Mouse (Mus musculus) heart, embryonic 14.5 days (tissue): ENCODE data around the gene Dll4. TPM values are rescaled to one million over a fixed set of nuclear protein-coding genes. Genes with fewer than 3 reads are reported as not detected.

ENCODE experiments used
- ATAC-seq: fragments of 200-750 bp; cut with Nextera tagmentation; 2 replicates; pipeline ENCODE4 v1.8.0; 2017; ENCODE audit warnings: low read depth, moderate TSS enrichment; ENCODE audit not compliant: insufficient number of reproducible peaks, insufficient read depth, low FRiP score
- H3K27ac ChIP-seq, 2 experiments: fragments of 200-500 bp in 1 of 2; fragments of 300-500 bp in 1 of 2; sonication (generic) in 1 of 2; replicated peaks in 1 of 2; 2 replicates each; pipeline ENCODE4 v1.5.1; 2012 to 2014; ENCODE audit warnings: low read depth in 2 of 2, low read length in 2 of 2, control low read depth in 1 of 2, mild to moderate bottlenecking in 1 of 2, mixed read lengths in 1 of 2; ENCODE audit not compliant: control insufficient read depth in 1 of 2, insufficient read depth in 1 of 2
- H3K27me3 ChIP-seq: fragments of 300-500 bp; sonication (generic); 2 replicates; pipeline ENCODE4 v1.6.1; 2014; ENCODE audit warnings: mild to moderate bottlenecking, low read length, control low read depth; ENCODE audit not compliant: control insufficient read depth, insufficient read depth
- H3K36me3 ChIP-seq: fragments of 300-500 bp; sonication (generic); 2 replicates; pipeline ENCODE4 v1.6.1; 2014; ENCODE audit warnings: mild to moderate bottlenecking, control low read depth, low read length, mixed read lengths; ENCODE audit not compliant: control insufficient read depth, insufficient read depth
- H3K4me1 ChIP-seq, 2 experiments: fragments of 200-500 bp in 1 of 2; fragments of 300-500 bp in 1 of 2; sonication (generic) in 1 of 2; 2 replicates each; pipeline ENCODE4 v1.6.1; 2012 to 2014; ENCODE audit warnings: low read length in 2 of 2, control low read depth in 1 of 2, mixed read lengths in 1 of 2; ENCODE audit not compliant: control insufficient read depth in 2 of 2, insufficient read depth in 2 of 2
- H3K4me2 ChIP-seq: fragments of 300-500 bp; sonication (generic); 2 replicates; pipeline ENCODE4 v1.6.1; 2014; ENCODE audit warnings: mild to moderate bottlenecking, low read length
- H3K4me3 ChIP-seq, 2 experiments: fragments of 200-500 bp in 1 of 2; fragments of 300-500 bp in 1 of 2; sonication (generic) in 1 of 2; 2 replicates each; pipeline ENCODE4 v1.5.1; 2012 to 2014; ENCODE audit warnings: low read length in 2 of 2, mild to moderate bottlenecking in 2 of 2, control low read depth in 1 of 2, low read depth in 1 of 2, moderate library complexity in 1 of 2; ENCODE audit not compliant: control insufficient read depth in 1 of 2, insufficient read depth in 1 of 2
- H3K9ac ChIP-seq: fragments of 300-500 bp; sonication (generic); 2 replicates; pipeline ENCODE4 v1.6.1; 2014; ENCODE audit warnings: mild to moderate bottlenecking, low read length
- H3K9me3 ChIP-seq: fragments of 300-500 bp; sonication (generic); 2 replicates; pipeline ENCODE4 v1.6.1; 2016; ENCODE audit warnings: low read length, control low read depth; ENCODE audit not compliant: control insufficient read depth
- WGBS: fragments of 180-500 bp; shearing (Covaris S2); extraction: QIAGEN DNeasy Blood & Tissue Kit; methylation state at CpG from one replicate; pipeline ENCODE4 v1.1.7; 2014; 5-methylcytosine and 5-hydroxymethylcytosine counted together
- polyA plus RNA-seq: library from polyadenylated mRNA; unstranded; fragments of >200 nt; fragmentation: Nextera tagmentation; extraction: Ambion mirVana; gene quantifications from 2 replicates; pipeline ENCODE4 v1.2.1, GENCODE M21; 2014

The Dll4 gene
- polyA plus RNA-seq, 1 experiment from 2014 or later = 6.9 TPM

DNA sequence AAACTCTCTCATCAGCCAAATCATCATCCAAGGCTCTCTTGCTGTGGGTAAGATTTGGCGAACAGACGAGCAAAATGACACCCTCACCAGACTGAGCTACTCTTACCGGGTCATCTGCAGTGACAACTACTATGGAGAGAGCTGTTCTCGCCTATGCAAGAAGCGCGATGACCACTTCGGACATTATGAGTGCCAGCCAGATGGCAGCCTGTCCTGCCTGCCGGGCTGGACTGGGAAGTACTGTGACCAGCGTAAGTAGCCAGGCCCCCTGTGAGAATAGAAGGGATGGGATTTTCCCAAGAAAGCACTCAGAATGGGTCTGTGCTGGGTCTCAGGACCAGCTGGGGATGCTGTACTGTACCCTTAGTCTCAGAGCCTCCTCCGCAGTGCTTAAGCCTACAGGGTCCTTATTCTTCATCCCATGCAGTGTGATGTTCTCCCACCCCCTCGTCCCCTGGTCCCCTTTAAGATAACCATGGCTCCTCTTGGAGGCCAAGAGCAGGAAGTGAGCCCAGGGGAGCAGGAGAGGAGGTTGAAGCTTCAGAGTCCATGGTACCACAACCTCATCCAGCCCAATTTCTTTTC, 2.5 kb downstream of the Dll4 start:
- Histone ChIP-seq H3K9ac (peak overlapping the region; percentile 75), H3K9me3 (no peaks in the 10 kb centered on the region), H3K36me3 (0 out of 2 replicates have a peak, but pooled peaks cover 3% of the 10 kb centered on the region), H3K27me3 (peaks cover 85% of the 10 kb centered on the region), H3K27ac (peak overlapping the region; percentile 20 to 63), H3K4me2 (peak overlapping the region; percentile 97), H3K4me3 (peak overlapping the region; percentile 60 to 66), H3K4me1 (peaks cover 8 to 35% of the 10 kb centered on the region in 2 experiments)
- no peak for ATAC-seq
- 22% methylated on average over 11 of the region's 11 CpGs for WGBS

DNA sequence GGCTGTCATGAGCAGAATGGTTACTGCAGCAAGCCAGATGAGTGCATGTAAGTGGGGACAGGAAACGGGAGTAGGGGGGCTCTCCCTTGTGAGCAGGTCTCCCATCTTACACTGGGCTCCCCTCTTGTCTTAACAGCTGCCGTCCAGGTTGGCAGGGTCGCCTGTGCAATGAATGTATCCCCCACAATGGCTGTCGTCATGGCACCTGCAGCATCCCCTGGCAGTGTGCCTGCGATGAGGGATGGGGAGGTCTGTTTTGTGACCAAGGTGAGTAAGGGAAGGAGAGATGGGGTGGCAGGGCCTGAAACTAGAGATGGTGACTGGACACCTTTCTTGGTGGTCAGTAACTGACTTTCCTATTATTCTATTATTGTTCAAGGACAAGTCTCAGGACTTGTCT, 3.0 kb downstream of the Dll4 start:
- H3K9me3 ChIP-seq = no peaks in the 10 kb centered on the region
- no peak for ATAC-seq
- peaks cover 8 to 35% of the 10 kb centered on the region in 2 experiments for H3K4me1 ChIP-seq
- H3K27ac ChIP-seq = no peak overlapping the region
- H3K4me2 ChIP-seq = peak overlapping the region; percentile 97
- WGBS = 33% methylated on average over 5 of the region's 5 CpGs
- H3K27me3 ChIP-seq = peaks cover 80% of the 10 kb centered on the region
- peak overlapping the region; percentile 60 to 66 for H3K4me3 ChIP-seq
- 0 out of 2 replicates have a peak, but pooled peaks cover 3% of the 10 kb centered on the region for H3K36me3 ChIP-seq
- peak overlapping the region; percentile 75; the same call in 1 of the 2 replicates for H3K9ac ChIP-seq

DNA sequence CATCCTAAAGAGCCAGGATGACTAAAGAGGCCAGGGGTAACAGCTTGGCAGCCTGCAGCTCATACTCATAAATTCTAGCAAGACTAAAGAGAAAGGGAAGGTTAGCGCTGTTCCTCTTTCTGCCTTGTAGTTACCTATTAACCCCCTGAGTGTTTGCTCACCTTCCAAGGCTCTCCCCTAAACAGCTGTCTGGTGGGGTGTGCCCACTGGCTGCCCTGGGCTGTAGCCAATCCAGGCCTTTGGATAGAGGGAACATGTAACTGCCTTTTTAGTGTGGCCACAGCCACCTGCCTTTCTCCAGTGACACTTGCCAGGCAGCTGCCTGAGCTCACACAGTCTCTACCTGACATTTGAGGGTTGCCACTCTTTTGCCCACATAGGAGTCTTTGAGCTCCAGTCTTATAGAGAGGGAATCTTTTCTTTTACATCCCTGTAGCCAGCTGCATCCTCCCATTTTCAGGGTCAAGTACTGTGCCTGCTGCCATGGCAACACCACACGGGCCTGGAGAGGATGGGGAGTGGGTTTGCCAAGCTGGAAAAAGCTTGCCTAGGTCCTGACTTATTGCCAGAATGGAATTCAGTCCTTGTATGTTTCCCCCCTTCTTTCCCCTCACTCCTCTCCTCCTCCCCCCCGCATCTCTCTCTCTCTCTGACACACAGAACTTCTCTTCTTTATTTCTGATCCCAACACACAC, 3.7 kb downstream of the Dll4 start:
- H3K4me1 ChIP-seq = peaks cover 8 to 29% of the 10 kb centered on the region in 2 experiments
- no peaks in the 10 kb centered on the region for H3K9me3 ChIP-seq
- peaks cover 74% of the 10 kb centered on the region for H3K27me3 ChIP-seq
- H3K27ac ChIP-seq = no peak overlapping the region
- ATAC-seq = no peak
- H3K4me3 ChIP-seq = peak overlapping the region in 1 of 2 experiments; percentile 66; a peak in 1 of 4 replicates
- WGBS = 55% methylated on average over 3 of the region's 3 CpGs
- 0 out of 2 replicates have a peak, but pooled peaks cover 3% of the 10 kb centered on the region for H3K36me3 ChIP-seq
- peak overlapping the region; percentile 97 for H3K4me2 ChIP-seq
- peak overlapping the region; percentile 25; the same call in 1 of the 2 replicates for H3K9ac ChIP-seq

DNA sequence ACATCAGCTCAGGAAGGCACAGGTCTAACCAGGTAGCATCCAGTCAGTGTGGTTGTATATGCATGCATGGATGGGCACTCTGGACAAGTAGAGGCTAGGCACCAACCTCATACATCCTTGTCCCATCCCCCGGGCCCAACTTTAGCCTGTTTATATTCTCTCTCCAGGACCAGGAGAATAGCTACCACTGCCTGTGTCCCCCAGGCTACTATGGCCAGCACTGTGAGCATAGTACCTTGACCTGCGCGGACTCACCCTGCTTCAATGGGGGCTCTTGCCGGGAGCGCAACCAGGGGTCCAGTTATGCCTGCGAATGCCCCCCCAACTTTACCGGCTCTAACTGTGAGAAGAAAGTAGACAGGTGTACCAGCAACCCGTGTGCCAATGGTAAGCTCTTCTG, 5.2 kb downstream of the Dll4 start:
- H3K4me3 ChIP-seq = no peak overlapping the region
- 0 out of 2 replicates have a peak, but pooled peaks cover 7% of the 10 kb centered on the region for H3K36me3 ChIP-seq
- no peak for ATAC-seq
- H3K4me2 ChIP-seq = no peak overlapping the region; the same call in 1 of the 2 replicates
- H3K27me3 ChIP-seq = peaks cover 62% of the 10 kb centered on the region
- H3K4me1 ChIP-seq = peaks cover 2 to 15% of the 10 kb centered on the region in 2 experiments; a peak in 3 of 4 replicates
- H3K9ac ChIP-seq = no peak overlapping the region
- no peak overlapping the region for H3K27ac ChIP-seq
- 78% methylated on average over 8 of the region's 8 CpGs for WGBS
- no peaks in the 10 kb centered on the region for H3K9me3 ChIP-seq

DNA sequence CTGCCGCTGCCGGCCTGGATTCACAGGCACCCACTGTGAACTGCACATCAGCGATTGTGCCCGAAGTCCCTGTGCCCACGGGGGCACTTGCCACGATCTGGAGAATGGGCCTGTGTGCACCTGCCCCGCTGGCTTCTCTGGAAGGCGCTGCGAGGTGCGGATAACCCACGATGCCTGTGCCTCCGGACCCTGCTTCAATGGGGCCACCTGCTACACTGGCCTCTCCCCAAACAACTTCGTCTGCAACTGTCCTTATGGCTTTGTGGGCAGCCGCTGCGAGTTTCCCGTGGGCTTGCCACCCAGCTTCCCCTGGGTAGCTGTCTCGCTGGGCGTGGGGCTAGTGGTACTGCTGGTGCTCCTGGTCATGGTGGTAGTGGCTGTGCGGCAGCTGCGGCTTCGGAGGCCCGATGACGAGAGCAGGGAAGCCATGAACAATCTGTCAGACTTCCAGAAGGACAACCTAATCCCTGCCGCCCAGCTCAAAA, 6.6 kb downstream of the Dll4 start:
- no peaks in the 10 kb centered on the region for H3K9me3 ChIP-seq
- ATAC-seq = no peak
- peaks cover 49% of the 10 kb centered on the region for H3K27me3 ChIP-seq
- peak overlapping the region; percentile 7 to 16; a peak in 1 of 4 replicates for H3K4me3 ChIP-seq
- WGBS = 58% methylated on average over 24 of the region's 24 CpGs
- H3K4me1 ChIP-seq = peaks cover 1 to 3% of the 10 kb centered on the region in 2 experiments
- H3K4me2 ChIP-seq = peak overlapping the region; percentile 14
- H3K9ac ChIP-seq = no peak overlapping the region
- H3K27ac ChIP-seq = no peak overlapping the region
- 0 out of 2 replicates have a peak, but pooled peaks cover 7% of the 10 kb centered on the region for H3K36me3 ChIP-seq

DNA sequence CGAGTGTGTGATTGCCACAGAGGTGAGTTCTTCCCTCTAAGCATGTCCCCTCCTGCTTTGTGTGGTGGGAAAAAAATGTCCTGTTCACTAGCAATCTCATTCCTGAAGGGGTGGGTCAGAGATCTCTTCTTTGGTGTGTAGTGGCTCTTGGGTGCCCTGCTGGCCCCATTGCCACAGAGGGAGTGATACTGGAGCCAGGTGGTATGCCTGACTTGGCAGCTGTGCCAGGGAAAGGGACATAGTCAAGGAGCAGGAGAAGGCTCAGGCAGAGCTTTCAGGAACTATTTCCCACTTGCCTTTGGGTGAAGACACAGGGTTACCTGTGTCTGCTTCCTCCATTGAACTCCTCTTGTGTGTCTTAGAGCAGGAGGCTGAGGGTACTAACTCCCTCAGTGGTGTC, 8.6 kb downstream of the Dll4 start:
- Histone ChIP-seq H3K36me3 (0 out of 2 replicates have a peak, but pooled peaks cover 4% of the 10 kb centered on the region), H3K27me3 (peaks cover 31% of the 10 kb centered on the region), H3K9ac (no peak overlapping the region), H3K4me2 (peak overlapping the region; percentile 1; the same call in 1 of the 2 replicates), H3K27ac (no peak overlapping the region), H3K4me1 (peaks cover 5 to 6% of the 10 kb centered on the region in 2 experiments), H3K9me3 (no peaks in the 10 kb centered on the region), H3K4me3 (no peak overlapping the region)
- WGBS = 43% methylated on average over 1 of the region's 1 CpGs
- ATAC-seq = no peak

DNA sequence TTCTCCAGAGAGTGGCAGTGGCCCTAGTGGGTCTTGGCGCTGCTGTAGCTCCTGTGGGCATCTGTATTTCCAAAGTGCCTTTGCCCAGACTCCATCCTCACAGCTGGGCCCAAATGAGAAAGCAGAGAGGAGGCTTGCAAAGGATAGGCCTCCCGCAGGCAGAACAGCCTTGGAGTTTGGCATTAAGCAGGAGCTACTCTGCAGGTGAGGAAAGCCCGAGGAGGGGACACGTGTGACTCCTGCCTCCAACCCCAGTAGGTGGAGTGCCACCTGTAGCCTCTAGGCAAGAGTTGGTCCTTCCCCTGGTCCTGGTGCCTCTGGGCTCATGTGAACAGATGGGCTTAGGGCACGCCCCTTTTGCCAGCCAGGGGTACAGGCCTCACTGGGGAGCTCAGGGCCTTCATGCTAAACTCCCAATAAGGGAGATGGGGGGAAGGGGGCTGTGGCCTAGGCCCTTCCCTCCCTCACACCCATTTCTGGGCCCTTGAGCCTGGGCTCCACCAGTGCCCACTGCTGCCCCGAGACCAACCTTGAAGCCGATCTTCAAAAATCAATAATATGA, 9.5 kb downstream of the Dll4 start:
- Histone ChIP-seq H3K36me3 (0 out of 2 replicates have a peak, but pooled peaks cover 4% of the 10 kb centered on the region), H3K27ac (no peak overlapping the region), H3K4me2 (peak overlapping the region; percentile 16; the same call in 1 of the 2 replicates), H3K4me3 (no peak overlapping the region), H3K27me3 (peaks cover 25% of the 10 kb centered on the region), H3K9me3 (no peaks in the 10 kb centered on the region), H3K9ac (no peak overlapping the region), H3K4me1 (peaks cover 5 to 6% of the 10 kb centered on the region in 2 experiments)
- WGBS = 68% methylated on average over 7 of the region's 7 CpGs
- ATAC-seq = no peak
